Mouse (Mus musculus) monocyte, adult 2 months (primary cell): ENCODE data around the gene Usp7.

Experiments used
- DNase-seq, 2 experiments: peaks; one replicate each; pipeline ENCODE4 v3.0.0; 2022; ENCODE audit warnings: low spot score in 2 of 2, low read depth in 1 of 2

Gene Usp7

GRCm38 (mm10) chr16:8676228-8676627 is 115.9 kb downstream of the Usp7 start:
- no peak for DNase-seq

DNA sequence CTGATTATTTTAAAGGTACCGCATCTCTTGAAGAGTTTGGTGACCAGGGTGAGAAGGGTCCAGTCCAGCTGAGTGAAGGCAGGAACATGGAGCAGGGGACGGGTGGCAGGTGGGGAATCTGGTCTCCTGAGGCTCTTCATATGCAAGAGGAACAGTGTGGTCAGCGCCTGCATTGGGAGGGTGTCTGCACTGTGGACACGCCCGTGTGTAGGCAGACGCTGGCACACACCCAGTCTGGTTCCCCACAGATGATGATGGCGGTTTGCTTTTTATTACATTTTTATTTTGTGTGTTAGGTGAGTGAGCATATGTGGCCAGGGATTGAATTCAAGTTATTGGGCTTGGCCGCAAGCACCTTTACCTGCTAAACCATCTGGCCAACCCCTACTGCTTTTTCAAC is 116.5 kb downstream of the Usp7 start:
- no peak for DNase-seq

DNA sequence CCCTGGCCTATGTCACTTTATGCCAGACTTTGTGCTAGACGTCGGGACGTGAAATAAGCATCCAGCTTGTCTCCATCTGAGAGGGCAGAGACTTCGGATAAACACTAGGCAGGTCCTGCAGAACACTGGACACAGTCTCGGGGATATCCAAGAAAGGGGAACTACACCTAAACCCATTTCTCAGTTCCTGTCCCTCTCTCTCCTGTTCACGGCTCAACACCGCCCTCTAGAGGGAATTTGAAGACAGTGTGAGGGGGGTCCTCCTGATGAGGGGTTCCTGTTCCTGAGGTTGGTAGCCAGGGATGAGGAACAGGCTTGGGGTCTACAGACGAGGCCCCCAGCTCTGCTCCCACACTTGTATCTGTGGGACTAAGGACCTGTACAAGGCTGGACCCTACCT is 117.9 kb downstream of the Usp7 start:
- peak in 1 of 2 experiments; percentile 61 for DNase-seq

DNA sequence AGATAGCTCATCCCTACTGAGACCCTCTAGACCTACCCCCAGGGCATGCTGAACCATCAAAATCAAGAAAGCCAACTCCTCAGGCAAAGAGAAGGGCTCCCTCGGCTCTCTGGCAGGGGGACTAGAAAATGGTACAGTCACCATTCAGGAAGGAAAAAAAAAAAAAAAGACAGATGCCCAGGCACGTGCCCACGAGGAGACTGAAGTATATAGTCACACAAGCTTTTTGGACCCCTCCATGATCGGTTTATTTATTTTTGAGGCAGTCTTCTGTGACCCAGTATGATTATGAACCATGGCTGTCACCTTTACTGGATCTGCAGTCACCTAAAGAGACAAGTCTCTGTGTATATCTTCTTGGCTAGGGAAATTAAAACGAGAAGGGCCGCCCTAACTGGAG is 118.8 kb downstream of the Usp7 start:
- no peak for DNase-seq

GRCm38 (mm10) chr16:8672811-8673210 is 119.3 kb downstream of the Usp7 start:
- no peak for DNase-seq

DNA sequence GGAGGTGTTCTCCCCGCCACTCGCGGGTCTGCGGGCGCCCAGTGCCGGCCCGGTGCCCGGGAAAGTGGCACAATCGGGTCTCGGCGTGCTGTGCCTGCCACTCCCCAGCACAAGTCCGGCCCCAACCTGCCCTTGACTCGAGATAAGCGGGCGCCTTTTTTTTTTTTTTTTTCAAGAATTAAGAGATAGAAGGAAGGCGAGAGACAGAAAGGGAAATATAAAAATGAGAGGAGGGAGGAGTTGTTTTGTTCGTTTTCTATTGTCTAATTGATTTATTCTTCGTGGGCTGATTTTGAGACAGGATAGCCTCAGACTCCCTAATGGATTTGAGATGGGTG is 119.8 kb downstream of the Usp7 start:
- no peak for DNase-seq

GRCm38 (mm10) chr16:8671551-8672349 is 120.4 kb downstream of the Usp7 start, which contains the start of gene Carhsp1:
TSS of gene Carhsp1 (minus strand) at chr16:8672155.
- peak; percentile 75 to 80 for DNase-seq

DNA sequence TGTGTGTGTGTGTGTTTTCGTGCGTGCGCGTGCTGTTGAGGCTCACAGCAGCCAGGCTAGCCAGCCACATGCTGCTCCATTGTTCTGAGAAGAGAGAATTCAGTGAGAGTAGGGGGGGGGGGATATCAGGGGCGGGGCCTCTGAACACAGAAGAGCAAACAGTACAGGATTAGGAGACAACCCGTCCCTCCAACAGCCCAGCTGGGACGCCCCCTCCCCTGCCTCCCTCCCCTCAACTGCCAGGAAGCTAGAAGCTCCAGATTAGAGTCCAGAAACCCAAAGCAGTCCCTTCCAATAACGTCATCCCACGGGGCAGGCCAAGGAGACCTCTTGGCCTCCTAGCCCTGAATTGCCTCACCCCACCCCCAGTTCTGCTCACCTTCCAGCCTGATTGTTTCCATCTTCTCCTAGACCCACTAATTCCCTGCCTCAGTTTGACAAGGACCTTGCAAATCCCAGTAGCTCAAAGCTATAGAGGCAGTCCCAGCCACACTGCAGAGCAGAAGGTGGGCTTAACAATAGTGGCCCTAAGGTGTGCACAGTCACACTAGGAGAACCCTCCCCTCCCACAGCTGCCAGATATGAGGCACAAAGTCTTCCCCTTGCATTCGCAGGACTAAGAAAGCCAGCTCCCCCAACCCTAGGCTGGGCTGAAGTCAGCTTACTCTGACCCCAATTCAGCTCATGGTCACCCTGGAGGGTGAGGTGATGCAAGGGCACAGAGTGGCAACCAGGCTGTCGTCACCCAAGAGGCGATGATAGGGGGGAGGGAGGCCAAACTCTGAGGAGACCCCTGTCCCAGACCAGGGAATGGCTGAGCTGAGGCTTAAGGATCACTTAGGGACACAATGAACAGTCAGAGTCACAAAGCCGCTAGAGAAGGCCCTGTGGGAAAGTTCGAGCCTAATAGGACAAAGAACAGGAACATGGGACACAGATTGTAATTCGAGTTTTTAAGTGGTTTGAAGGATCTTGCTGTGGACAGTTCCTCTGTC is 121.8 kb downstream of the Usp7 start:
- no peak for DNase-seq

- DNase-seq = no peak
Observed at GRCm38 (mm10) chr16:8669432-8669831, 122.7 kb downstream of the Usp7 start.

DNA sequence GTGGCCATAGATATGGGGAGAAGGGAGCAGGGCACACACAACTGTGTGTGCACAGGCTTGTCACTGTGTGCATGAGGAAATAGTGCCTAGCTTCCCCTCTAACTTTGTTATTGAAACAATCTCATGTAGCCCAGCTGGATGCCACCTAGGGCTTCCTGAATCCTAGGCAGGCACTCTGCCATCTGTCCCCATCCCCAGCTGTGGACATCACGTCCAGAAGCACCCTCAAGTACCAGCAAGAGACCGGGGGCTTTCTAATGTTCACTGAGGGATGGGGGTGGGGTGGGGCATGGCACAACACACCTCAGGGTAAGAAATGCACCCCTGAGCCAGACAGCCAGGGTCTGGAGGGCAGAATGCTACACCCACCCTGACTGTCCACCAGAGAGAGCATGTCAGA is 123.7 kb downstream of the Usp7 start:
- DNase-seq = no peak

GRCm38 (mm10) chr16:8667814-8668213 is 124.3 kb downstream of the Usp7 start:
- DNase-seq = no peak

- DNase-seq = peak in 1 of 2 experiments; percentile 33
Observed at GRCm38 (mm10) chr16:8667261-8667660, 124.8 kb downstream of the Usp7 start.

DNA sequence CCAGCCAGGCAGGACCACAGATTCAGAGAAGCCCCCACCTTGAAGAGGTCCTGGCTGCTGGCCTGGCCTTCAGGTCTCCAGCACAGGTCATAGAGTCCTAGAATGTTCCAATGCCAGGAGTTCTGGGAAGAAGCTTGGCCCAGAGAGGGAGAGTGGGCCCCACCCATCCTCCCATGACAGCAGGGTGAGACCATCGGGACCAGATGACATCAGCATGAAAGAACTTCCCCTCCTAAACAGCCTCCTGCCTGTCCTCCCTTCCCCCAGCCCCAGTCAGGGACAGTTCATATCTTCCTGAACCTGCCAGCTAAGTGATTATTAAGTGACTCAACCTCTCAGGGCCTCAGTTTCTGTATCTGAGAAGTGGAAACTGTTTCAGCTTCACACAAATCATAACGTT is 125.7 kb downstream of the Usp7 start:
- DNase-seq = no peak

DNA sequence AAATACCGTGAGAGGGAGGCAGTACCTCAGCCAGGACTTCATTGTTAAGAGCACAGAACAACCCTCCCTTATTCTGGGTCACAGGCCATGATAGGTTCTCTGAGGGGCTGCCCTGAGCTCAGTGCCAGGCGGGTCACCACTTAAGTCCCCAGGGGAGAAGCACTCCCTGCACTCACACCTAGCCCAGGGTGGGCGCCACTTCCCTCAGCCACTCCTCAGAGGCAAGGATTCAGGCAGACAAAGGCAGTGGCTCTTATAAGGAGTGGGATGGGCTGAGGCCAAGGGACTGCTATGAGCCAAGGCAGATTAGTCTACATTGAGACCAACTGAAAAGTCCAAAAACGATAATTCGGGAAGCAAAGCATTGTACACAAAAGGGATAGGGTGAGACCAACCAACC is 126.7 kb downstream of the Usp7 start:
- no peak for DNase-seq

DNA sequence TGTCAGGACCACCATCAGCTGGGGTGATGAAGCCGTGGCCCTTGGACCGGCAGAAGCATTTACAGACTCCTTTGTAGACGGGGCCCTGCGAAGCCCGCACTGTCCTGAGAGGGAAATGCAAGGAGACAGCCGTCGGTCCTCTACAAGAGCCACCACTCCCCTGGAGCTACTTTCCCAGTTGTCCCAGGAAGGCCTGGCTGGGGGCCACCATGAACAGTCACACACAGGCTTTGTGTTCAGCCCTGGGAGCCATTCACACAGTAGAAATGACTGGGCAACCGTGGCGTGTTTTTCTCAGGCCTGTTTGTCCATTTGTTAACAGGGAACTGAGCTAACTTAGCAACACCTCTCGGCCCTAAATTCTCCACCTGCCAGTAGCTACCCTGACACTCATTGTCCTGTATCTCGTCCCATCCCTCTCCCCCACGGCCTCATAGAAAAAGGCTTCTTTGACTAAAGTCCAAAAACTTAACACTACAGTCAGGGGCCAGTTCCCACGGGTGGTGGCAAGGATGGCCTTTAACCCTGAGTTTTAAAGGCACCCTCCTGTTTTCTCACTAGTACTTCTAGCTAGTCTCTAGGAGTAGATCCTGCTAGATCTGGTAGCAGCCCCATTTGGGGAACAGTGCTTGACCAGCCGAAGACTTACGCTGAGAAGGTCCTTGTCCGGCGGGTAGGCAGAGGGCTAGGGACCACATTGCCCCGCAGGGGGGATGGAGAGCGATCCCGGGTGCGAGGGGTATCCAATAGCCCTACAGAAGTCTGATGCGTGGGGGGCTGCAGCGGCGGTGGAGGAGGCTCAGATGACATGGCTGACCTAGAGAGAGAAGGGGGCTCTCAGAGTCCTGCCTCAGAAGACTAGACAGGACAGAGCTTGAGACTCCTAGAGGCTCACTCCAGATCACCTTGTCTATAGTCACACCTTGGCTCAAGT is 128.2 kb downstream of the Usp7 start:
- no peak for DNase-seq

- no peak for DNase-seq
Observed at GRCm38 (mm10) chr16:8663022-8663421, 129.1 kb downstream of the Usp7 start.

DNA sequence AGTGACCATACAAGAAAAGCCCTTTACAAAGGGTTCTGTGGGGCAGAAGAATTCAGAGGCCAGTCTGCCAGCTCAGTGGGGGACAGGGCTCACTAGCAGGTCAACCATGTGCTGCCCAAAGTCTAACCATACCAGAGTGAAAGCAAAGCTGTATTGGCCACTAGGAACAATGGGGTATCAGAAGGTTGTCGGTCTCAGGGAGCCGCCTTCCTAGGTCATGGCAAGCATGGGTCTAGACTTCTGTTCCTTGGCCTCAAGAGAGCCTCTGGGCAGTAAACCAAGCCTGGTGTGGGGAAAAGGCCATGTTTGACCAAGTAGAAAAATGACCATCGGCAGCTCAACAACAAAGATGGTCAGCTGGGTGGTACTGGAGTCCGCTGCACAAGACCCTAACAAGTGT is 133.3 kb downstream of the Usp7 start:
- no peak for DNase-seq

DNA sequence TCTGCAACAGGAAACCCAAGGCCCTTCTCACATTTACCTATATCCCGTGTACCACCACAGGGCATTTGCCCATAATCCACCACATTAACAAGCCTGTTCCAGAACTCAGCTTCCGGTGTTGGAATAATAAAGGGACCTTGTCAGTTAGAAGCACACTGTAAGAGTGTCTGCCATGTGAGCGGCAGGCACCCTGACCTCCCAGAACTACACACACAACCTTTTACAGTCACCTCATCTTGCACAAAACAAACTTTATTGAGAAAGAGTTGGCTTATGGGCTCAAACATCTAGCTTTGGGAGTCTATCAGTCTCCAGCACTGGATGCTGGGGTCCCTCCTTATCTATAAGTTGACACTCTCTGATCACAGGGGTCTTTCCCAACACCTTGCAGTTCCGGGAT is 133.8 kb downstream of the Usp7 start:
- no peak for DNase-seq

DNA sequence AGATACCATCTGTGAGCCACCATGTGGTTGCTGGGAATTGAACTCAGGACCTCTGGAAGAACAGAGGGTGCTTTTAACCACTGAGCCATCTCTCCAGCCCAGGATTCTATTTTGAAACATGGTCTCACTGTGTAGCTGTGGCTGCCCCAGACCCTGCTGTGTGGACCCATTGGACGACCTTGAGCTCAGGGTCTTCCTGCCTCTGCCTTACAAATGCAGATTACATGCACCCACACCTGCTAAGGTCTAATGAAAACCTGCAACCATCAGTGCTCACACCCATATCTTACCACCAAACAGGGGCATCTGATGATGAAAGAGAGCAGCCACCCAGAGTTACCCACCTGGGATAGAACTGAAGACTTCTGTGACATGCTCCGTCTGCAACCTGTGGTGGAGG is 135.9 kb downstream of the Usp7 start:
- no peak for DNase-seq

DNA sequence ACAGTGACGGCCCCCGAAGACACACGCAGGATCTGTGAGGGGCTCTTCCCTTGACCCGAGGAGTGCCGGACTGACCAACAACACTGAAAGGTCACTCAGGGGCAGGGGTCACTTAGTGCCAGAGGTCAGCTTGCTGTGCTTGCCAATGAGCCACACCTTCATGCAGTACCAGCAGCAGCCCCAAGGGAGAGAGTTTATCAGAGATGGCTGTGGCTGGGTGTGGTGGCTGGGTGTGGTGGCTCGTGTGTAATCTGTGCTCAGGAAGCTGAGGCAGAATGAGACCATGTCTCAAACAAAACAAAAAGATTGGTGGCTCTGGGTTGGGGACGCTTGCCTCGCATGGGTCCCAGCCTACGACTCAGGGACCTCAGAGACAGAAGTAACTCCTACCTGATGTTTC is 136.5 kb downstream of the Usp7 start:
- DNase-seq = no peak

DNA sequence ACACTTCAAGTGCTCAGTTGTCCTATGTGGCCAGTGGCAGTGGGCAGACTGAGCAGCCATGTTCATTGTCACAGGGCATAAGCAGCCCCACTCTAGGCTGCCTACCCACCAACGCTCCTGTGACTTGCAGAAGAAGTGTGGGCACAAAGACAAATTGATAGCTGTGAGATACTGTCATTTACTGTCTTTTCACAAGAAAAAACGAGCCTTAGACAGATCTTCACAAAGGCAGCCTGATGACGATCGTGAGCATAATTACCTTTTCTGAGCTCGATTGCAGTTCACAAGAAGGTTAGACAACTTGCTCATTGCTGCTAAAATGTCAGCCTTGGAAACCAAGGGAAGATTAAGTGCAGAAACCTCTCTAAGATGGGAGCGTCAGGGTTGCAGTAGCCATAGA is 137.0 kb downstream of the Usp7 start:
- DNase-seq = no peak
